Mouse (Mus musculus) left cerebral cortex, adult 11 months (tissue): ENCODE results near the gene Vstm5.
"Not testable (repeated sequence)": the region's sequence is repeated elsewhere in the genome, so short reads cannot be mapped to it uniquely, and the experiment has no call there.

Experiments used
- DNase-seq: peaks from one replicate; pipeline ENCODE4 v3.0.0; 2022; ENCODE audit warnings: low spot score

The Vstm5 gene

GRCm38 (mm10) chr9:15239042-15239925 lies at the start of gene Vstm5:
TSS of gene Vstm5 (plus strand) at chr9:15239045.
- DNase-seq: peak; percentile 26

GRCm38 (mm10) chr9:15194806-15195205 lies 44.0 kb upstream of the Vstm5 start:
- not testable (repeated sequence) for DNase-seq

GRCm38 (mm10) chr9:15206631-15207030 lies 32.2 kb upstream of the Vstm5 start:
- no peak for DNase-seq

- DNase-seq: no peak
Observed at GRCm38 (mm10) chr9:15209320-15209719, 29.5 kb upstream of the Vstm5 start.

GRCm38 (mm10) chr9:15211876-15212275 lies 27.0 kb upstream of the Vstm5 start:
- no peak for DNase-seq

- DNase-seq: no peak
Observed at GRCm38 (mm10) chr9:15213695-15214094, 25.1 kb upstream of the Vstm5 start.

- DNase-seq: no peak
Observed at GRCm38 (mm10) chr9:15224912-15225311, 13.9 kb upstream of the Vstm5 start.

- DNase-seq: no peak
Observed at GRCm38 (mm10) chr9:15232445-15232844, 6.4 kb upstream of the Vstm5 start.

- no peak for DNase-seq
Observed at GRCm38 (mm10) chr9:15233604-15234003, 5.2 kb upstream of the Vstm5 start.

- DNase-seq: no peak
Observed at GRCm38 (mm10) chr9:15235986-15236385, 2.9 kb upstream of the Vstm5 start.

- DNase-seq: no peak
Observed at GRCm38 (mm10) chr9:15237516-15238296, 1.1 kb upstream of the Vstm5 start.

GRCm38 (mm10) chr9:15238297-15238990 lies 401 bp upstream of the Vstm5 start:
- no peak for DNase-seq

GRCm38 (mm10) chr9:15240006-15240405 lies 1.2 kb downstream of the Vstm5 start:
- DNase-seq: no peak

- no peak for DNase-seq
Observed at GRCm38 (mm10) chr9:15240863-15241595, 2.2 kb downstream of the Vstm5 start.

- DNase-seq: no peak
Observed at GRCm38 (mm10) chr9:15241596-15241939, 2.7 kb downstream of the Vstm5 start.

- no peak for DNase-seq
Observed at GRCm38 (mm10) chr9:15242130-15242529, 3.3 kb downstream of the Vstm5 start.

GRCm38 (mm10) chr9:15245319-15246075 lies 6.7 kb downstream of the Vstm5 start:
- no peak for DNase-seq

GRCm38 (mm10) chr9:15250376-15250775 lies 11.5 kb downstream of the Vstm5 start:
- no peak for DNase-seq

- DNase-seq: no peak
Observed at GRCm38 (mm10) chr9:15252196-15252595, 13.4 kb downstream of the Vstm5 start.

GRCm38 (mm10) chr9:15254501-15254900 lies 15.7 kb downstream of the Vstm5 start:
- no peak for DNase-seq

- DNase-seq: no peak
Observed at GRCm38 (mm10) chr9:15256214-15256613, 17.4 kb downstream of the Vstm5 start.
